Mouse (Mus musculus): Measurements from ENCODE around the gene Epha4.

The Epha4 gene

GRCm38 (mm10) chr1:77336937-77337336 is 178.0 kb downstream of the Epha4 start:
- no peak for DNase-seq (ENCODE audit: low read depth in 2 of 2, low spot score in 2 of 2)

DNA sequence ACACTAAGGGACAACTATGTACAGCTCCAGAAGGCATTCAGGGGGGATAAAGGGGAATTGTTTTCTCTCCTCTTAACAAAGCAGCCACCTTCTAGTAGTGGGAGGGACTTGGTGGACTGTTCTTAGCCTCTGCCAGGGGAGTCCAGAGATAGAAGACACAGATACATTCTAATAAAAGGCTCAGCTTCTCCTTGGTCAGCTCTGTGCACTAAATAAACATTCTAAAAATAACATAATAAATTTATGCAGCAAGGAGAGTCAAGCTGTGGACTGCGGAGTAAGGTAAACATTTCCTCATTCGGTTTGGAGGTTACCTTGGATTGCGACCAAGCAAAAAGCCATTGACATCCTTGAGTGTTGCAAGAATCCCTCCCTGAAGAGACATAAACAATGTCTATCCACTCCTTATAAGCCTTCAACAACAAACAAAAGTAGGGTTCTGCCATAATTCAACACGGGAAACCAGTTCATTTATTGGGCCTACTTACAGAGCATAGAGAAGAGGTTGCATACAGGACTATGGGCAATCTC is 196.2 kb downstream of the Epha4 start:
- no peak for DNase-seq (ENCODE audit: low read depth in 2 of 2, low spot score in 2 of 2)
